Mouse (Mus musculus) left cerebral cortex, adult 8-10 months (tissue): ENCODE measurements around the gene Dmrt3. TPM values are rescaled to one million over a fixed set of nuclear protein-coding genes. Genes with fewer than 3 reads are reported as not detected.

Source experiments
- DNase-seq, 2 experiments: peaks; one replicate each; pipeline ENCODE4 v3.0.0; 2022; ENCODE audit warnings: low spot score in 2 of 2
- total RNA-seq, 4 experiments: library from RNA; stranded (reverse); gene quantifications; 2 replicates each; pipeline ENCODE4 v1.2.4; 2022

Dmrt3 gene
- total RNA-seq, 4 experiments from 2014 or later, result not detected

DNA sequence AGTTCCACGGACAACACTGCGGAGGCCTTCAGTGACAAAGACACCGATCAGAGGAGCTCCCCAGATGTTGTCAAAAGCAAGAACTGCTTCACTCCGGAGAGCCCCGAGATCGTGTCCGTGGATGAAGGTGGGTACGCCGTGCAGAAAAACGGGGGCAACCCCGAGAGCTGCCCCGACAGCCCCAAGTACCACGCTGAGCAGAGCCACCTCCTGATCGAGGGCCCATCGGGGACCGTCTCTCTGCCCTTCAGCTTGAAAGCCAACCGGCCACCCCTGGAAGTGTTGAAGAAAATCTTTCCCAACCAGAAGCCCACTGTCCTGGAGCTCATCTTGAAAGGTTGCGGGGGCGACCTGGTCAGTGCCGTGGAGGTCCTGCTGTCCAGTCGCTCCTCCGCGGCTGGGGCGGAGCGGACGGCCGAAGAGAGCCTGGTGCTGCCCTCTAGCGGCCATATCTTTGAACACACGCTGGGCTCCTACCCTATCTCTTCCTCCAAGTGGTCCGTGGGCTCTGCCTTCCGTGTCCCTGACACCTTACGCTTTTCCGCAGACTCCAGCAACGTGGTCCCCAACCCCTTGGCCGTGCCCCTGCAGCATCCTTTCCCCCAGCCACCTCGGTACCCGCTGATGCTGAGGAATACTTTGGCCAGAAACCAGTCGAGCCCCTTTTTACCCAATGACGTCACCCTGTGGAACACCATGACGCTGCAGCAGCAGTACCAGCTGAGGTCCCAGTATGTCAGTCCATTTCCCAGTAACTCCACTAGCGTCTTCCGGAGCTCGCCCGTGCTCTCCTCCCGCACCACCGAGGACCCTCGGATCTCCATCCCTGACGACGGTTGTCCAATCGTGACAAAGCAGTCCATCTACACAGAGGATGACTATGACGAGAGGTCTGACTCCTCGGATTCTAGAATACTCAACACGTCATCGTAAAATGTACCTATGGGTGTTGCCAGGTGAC is 12.5 kb downstream of the Dmrt3 start:
- peak in 1 of 2 experiments; percentile 33 for DNase-seq

- peak in 1 of 2 experiments; percentile 22 for DNase-seq
These were observed 18.4 kb downstream of the Dmrt3 start for GRCm38 (mm10) chr19:25628490-25628889.

GRCm38 (mm10) chr19:25635119-25635518 is 25.0 kb downstream of the Dmrt3 start:
- DNase-seq, result no peak

- DNase-seq, result peak in 1 of 2 experiments; percentile 46
These were observed 25.6 kb downstream of the Dmrt3 start for GRCm38 (mm10) chr19:25635622-25636244.

GRCm38 (mm10) chr19:25638766-25639361 is 28.8 kb downstream of the Dmrt3 start:
- DNase-seq, result no peak

GRCm38 (mm10) chr19:25641786-25642185 is 31.7 kb downstream of the Dmrt3 start:
- no peak for DNase-seq

- DNase-seq, result no peak
These were observed 37.0 kb downstream of the Dmrt3 start for GRCm38 (mm10) chr19:25647136-25647535.

GRCm38 (mm10) chr19:25648701-25649100 is 38.6 kb downstream of the Dmrt3 start:
- DNase-seq, result no peak

DNA sequence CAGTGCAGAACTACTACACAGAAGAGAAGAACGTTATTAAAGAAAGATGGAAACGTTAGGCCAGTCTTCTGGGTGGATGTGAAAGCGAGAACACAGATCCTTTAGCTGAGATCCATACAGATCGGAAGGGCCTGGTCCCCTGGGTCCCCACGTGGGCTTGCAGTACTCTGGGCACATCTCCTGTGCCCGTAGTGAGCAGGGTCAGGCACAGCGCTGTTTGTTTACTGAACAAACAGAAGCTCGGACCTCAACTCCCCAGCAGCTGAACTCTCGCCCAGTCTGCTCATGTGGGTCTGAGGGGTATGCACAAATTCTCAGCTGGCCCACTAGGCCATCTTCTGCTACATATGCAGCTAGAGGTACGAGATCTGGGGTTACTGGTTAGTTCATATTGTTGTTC is 40.4 kb downstream of the Dmrt3 start:
- no peak for DNase-seq

DNA sequence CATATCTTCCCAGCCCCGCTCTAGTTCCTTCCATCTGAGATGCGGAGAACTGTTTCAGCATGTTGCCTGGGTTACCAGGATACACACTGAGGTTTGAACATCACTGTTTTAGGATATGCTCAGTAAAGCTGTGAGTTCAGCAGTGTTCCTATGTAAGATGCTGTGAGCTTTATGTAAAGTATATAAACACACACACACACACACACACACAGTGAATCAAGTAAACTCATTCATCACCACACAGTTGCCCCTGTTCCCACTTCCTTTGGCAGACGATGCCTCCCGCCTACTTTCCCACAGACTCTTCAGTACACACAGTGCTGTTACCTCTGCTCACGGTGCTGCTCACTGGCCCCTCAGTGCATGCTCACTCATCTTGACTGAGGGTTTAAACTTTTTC is 42.5 kb downstream of the Dmrt3 start:
- no peak for DNase-seq

DNA sequence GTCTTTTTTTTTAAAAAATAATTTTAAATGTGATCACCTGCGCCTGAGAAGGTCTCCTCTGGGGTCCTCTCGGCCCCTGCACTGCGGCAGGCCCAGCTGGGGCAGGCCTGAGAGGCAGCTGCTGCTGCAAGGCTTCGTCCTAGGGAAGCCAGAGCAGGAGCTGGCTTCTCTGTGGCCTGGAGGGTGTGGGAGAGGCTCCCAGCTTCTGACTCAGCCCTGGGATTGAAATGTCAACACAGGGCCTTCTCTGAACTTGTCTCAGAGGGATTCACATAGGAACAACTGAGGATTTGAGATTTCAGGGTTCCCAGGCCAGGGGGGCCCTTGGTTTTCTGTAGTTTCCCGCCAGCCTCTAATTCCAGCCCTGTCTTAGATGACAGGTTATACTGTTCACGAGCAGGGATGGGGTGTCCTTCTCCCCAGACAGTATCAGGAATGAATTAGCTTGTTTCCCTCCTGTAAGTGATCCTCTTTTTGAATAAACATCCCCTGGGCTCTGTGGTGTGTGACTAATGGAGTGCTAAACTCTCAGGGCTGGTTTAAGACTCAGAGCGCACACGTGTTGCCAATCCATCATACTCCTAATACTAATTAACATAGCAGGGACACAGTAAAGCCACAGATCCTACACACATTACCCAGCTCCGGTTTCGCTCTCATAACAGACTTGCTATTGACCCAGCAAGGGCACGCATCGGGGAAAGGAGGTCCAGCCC is 44.1 kb downstream of the Dmrt3 start:
- no peak for DNase-seq

DNA sequence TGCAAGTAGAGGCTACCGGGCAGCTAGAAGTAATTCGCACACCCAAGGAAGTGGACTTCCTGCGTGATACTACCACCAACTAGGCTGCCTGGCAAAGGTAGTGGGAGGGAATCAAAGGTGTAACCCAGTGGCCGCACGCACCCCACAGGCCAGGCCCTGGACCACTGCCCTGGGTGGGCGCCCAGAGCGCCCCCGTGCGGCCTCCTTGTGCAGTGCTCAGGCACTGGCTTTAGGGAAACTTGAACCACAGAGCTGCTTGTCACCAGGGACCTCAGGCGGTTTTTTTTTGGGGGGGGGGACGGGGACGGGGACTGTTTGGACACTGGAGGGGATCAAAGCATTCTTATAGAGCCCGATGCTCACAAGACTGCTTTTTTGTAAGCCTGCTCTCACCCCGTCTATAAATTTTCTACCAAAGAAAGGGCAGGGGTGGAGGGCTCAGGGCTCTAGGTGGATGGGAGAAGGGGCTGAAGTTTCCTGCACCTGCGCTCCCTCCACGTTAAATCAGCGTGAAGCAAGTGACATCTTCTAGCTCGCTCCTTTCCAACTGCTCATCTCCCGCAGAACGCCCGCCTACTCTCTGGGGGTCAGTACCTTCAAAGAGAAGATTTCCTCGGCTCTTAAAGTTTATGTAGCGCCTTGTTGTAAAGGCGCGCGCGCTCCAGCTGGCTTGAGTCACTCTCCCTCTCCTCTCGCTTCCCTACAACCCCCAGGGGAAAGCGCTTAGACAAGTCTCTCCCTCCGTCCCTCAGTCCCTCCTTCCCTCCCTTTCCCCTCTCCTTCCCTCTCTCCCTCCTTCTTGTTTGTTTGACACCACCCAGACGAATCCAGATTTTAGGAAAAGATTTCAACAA is 55.6 kb downstream of the Dmrt3 start:
- DNase-seq, result no peak

GRCm38 (mm10) chr19:25667836-25668235 is 57.7 kb downstream of the Dmrt3 start:
- DNase-seq, result no peak

DNA sequence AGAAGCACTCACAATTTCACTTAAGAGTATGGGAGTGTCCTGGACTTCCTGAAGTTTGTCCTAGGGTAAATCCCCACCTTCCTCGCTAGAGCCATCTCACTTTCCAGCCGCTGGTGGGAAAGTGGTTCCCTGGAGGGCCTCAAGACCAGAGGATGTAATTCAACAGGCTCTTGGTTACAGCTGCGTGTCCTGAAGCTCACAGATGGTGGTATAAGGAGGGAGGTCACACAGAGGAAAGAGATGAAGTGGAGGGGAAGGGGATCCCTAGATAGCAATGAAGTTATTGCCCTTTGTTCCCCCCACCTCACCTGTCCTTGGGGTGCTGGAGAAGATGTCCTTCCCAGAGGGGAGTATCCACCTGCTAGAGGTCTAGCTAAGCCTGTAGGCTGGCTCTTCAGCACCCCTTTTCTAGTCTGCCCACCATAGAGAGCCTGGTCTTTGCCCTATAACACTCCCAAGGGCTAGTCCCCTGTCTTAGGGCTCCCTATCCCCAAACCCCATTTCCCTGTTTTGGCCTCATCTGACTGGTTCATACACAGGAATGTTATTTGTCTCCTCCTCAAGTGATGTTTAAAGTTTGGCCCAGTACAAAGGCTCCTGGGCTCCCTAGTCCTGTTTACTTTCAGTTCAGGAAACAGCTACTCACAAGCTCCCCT is 59.6 kb downstream of the Dmrt3 start:
- no peak for DNase-seq

DNA sequence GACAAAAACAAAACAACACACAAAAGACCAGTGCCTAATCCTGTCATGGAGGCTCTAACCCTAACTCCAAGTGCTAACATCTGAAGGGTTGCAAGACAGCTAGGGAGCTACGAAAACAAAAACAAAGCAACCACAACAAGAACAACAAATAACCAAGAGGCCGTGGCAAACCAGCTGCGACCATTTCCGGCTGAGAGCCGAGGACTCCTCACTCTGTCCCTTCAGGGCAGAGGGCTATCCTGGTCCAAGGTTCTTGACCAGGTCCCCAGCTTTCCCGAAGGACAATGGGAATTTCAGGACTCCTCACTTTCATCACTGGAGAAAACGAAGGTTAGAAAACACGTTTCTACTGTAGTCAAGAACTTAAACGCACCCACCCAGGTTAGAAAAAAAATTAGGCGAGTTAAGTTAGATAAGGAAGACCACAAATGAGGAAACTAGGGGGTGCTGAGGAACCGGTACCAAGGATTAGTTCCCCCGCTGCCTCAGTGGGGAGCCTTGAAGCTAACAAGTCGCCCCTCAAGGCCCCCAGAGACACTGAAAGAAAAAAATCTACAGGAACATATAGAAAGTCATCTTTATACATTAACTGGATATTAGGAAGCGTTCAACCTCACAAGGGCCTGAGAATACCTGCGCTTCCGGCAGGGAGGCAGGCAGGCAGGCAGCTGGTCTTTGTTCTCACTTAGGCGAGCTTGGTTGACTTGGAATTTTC is 60.6 kb downstream of the Dmrt3 start:
- DNase-seq, result no peak

GRCm38 (mm10) chr19:25671681-25672080 is 61.6 kb downstream of the Dmrt3 start:
- no peak for DNase-seq

DNA sequence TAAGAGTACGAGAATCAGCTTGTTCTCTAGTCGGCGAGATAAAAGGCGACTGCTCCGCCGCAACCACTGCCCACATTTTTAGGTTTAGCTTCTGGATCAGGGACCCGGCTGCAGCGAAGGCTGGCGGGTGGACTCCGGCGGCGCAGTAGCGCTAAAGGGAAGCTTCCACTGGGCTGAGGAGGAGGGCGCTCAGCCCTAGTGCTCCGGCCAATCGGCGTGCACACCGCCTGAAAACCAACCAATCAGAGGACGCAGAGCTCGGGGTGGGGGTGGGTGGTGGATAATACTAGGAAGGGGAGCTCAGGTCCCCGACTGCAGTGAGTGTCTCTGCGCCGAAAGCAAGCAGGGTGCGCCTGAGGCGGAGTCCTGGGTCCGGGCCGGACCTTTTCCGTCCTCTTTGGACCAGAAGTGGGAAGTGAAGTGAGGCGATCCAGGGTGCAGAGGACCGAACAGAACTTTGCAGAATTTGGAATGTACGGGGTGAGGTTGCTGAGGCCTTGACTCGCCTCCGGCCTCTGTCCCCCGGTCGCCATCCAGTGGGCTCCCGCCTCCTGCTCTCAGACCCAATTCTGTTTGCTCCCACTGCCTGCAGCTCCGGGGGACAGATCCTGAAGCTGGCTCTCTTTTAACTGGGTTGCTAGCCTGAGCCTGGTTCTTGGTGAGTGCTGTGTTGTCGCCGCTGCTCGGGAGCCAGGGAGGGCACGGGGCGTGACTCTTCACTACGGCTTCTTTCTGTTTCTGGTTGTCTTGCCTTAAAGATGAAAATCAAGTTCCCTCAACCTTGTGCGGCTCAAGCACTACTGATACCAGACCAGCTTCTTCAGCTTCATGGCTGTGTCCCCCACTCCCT is 62.2 kb downstream of the Dmrt3 start, which contains the start of gene Dmrt2:
Gene Dmrt2 (plus strand): TSS at position 311 of the 850 bp plus-strand sequence.
- DNase-seq, result peak in 1 of 2 experiments; percentile 15
